Comparison of ENCODE assay signal across 7 mouse cellular contexts in the genomic region with DNA sequence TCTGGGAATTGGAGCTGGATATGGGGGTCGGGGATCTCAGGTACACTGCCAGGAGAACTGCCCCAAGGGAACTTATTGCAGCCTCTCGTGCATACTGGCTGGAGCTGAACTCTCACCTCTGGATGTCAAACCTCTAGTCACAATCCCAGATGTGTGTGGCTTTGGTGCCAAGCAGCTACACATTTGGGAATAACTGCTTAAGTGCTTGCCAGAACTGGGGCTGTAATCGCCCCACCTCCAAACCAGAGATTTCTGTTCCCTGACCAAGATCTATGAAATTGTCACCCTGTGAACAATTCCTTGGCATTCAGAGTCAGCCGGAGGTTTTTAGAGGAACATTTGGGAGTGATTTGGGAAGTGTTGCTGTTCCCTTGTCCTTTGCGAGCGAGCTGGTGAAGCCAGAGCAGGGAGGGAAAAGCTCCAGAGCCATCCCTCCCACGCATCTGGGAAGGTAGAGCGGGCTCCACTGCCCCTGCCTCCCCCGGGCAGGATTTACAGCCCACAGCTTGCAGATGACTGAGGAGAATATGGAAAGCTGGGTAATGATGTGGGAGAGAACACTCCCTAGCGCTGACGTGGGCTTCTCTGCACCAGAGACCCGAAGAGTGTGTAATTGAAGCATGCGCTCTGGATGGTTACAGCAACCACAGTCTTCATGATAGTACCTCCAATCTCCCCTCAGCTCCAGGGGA.
DNase-seq lines count a peak whose midpoint lies in the region.

No protein-coding gene starts in this region.

- intact Hi-C loops in left cerebral cortex, postnatal 4 days (cut with DNase I) = no loop called here
- intact Hi-C loops in heart, postnatal 14 days (cut with DNase I) = no loop called here

- peak; percentile 53 to 69 for DNase-seq in left cerebral cortex, adult 18-20 months (ENCODE audit: low spot score in 2 of 2)
- DNase-seq in left cerebral cortex, postnatal 4 days = no peak
- peak; percentile 41 for DNase-seq in fibroblast of lung, adult 2 months (ENCODE audit: low read depth)
- peak; percentile 23 to 37 for DNase-seq in heart, postnatal 14 days
- peak; percentile 24 for DNase-seq in ovary, postnatal 36 days (ENCODE audit: low spot score)
- DNase-seq in cerebellum, adult 18-20 months = no peak
- no peak for DNase-seq in spleen, postnatal 36 days (ENCODE audit: low spot score in 2 of 2)

Comparison
In these comparisons a context has a peak if more than half of its experiments do, and no peak if none do; other contexts are left out.
1. DNase-seq: peak in left cerebral cortex, adult 18-20 months (2 of 2), fibroblast of lung, adult 2 months (single experiment), heart, postnatal 14 days (2 of 2) and ovary, postnatal 36 days (single experiment); none in left cerebral cortex, postnatal 4 days (single experiment), cerebellum, adult 18-20 months (0 of 2) and spleen, postnatal 36 days (0 of 2).